Mouse (Mus musculus): ENCODE data around the gene Gm28635. TPM values are rescaled to one million over a fixed set of nuclear protein-coding genes. Genes with fewer than 3 reads are reported as not detected.

Gm28635 gene
- polyA plus RNA-seq, 1 experiment from 2014 or later = not detected

Other genes with a start within 250 kb of the Gm28635 start
- gene Tfpi, start 201.3 kb downstream of the Gm28635 start, polyA plus RNA-seq (2014; fragmentation: Nextera tagmentation; extraction: Ambion mirVana) = 14.3 and 17.2 TPM in 2 replicates
- 27.1 and 27.8 TPM in 2 replicates for gene Ctnnd1, start 27.3 kb downstream of the Gm28635 start, polyA plus RNA-seq (2014; fragmentation: Nextera tagmentation; extraction: Ambion mirVana)
- gene Btbd18, start 19.0 kb downstream of the Gm28635 start, polyA plus RNA-seq (2014; fragmentation: Nextera tagmentation; extraction: Ambion mirVana) = 0.10 and 0.33 TPM in 2 replicates
- 277 and 350 TPM in 2 replicates for gene Selenoh, start 7.3 kb downstream of the Gm28635 start, polyA plus RNA-seq (2014; fragmentation: Nextera tagmentation; extraction: Ambion mirVana)
- 55.3 and 59.8 TPM in 2 replicates for gene Med19, start 361 bp upstream of the Gm28635 start, polyA plus RNA-seq (2014; fragmentation: Nextera tagmentation; extraction: Ambion mirVana)
- 223 and 231 TPM in 2 replicates for gene Tmx2, start 1.1 kb upstream of the Gm28635 start, polyA plus RNA-seq (2014; fragmentation: Nextera tagmentation; extraction: Ambion mirVana)
- 16.5 and 23.6 TPM in 2 replicates for gene Zdhhc5, start 37.1 kb upstream of the Gm28635 start, polyA plus RNA-seq (2014; fragmentation: Nextera tagmentation; extraction: Ambion mirVana)
- gene Clp1, start 49.3 kb upstream of the Gm28635 start, polyA plus RNA-seq (2014; fragmentation: Nextera tagmentation; extraction: Ambion mirVana) = 28.7 and 32.3 TPM in 2 replicates
- 14.2 and 16.3 TPM in 2 replicates for gene Ypel4, start 56.0 kb upstream of the Gm28635 start, polyA plus RNA-seq (2014; fragmentation: Nextera tagmentation; extraction: Ambion mirVana)
- gene Gm19426, start 65.6 kb upstream of the Gm28635 start, polyA plus RNA-seq (2014; fragmentation: Nextera tagmentation; extraction: Ambion mirVana) = 3.1 and 3.8 TPM in 2 replicates
- 32.1 and 32.7 TPM in 2 replicates for gene Serping1, start 97.4 kb upstream of the Gm28635 start, polyA plus RNA-seq (2014; fragmentation: Nextera tagmentation; extraction: Ambion mirVana)
- gene Ube2l6, start 120.8 kb upstream of the Gm28635 start, polyA plus RNA-seq (2014; fragmentation: Nextera tagmentation; extraction: Ambion mirVana) = 21.8 and 23.7 TPM in 2 replicates
- not detected in 2 replicates for gene Smtnl1, start 144.6 kb upstream of the Gm28635 start, polyA plus RNA-seq (2014; fragmentation: Nextera tagmentation; extraction: Ambion mirVana)
- gene Timm10, start 149.0 kb upstream of the Gm28635 start, polyA plus RNA-seq (2014; fragmentation: Nextera tagmentation; extraction: Ambion mirVana) = 70.2 and 90.7 TPM in 2 replicates
- 3.4 and 4.0 TPM in 2 replicates for gene Slc43a1, start 160.8 kb upstream of the Gm28635 start, polyA plus RNA-seq (2014; fragmentation: Nextera tagmentation; extraction: Ambion mirVana)
- 7.5 and 13.6 TPM in 2 replicates for gene Rtn4rl2, start 208.7 kb upstream of the Gm28635 start, polyA plus RNA-seq (2014; fragmentation: Nextera tagmentation; extraction: Ambion mirVana)